Mouse (Mus musculus) neural tube, postnatal 0 days (tissue): ENCODE measurements around the gene Abcd2. TPM values are rescaled to one million over a fixed set of nuclear protein-coding genes. Genes with fewer than 3 reads are reported as not detected.

Experiments used
- polyA plus RNA-seq: library from polyadenylated mRNA; unstranded; fragments of >200 nt; fragmentation: Nextera tagmentation; extraction: Ambion mirVana; gene quantifications from 2 replicates; pipeline ENCODE4 v1.2.1, GENCODE M21; 2015

The Abcd2 gene
- polyA plus RNA-seq, result 8.0 and 9.3 TPM in 2 replicates

GRCm38 (mm10) chr15:91191412-91192222 lies at the start of gene Abcd2:
Gene Abcd2 (minus strand): TSS chr15:91191799.

GRCm38 (mm10) chr15:91199256-91199905 lies 7.8 kb upstream of the Abcd2 start, which contains the start of gene CN725425:
Gene CN725425 (plus strand): TSS chr15:91199494.

Other genes starting within 250 kb of the Abcd2 start
- 29.5 and 29.9 TPM in 2 replicates for gene Kif21a, start 141.9 kb downstream of the Abcd2 start, polyA plus RNA-seq
- 0.28 and 0.29 TPM in 2 replicates for gene CN725425, start 7.7 kb upstream of the Abcd2 start, polyA plus RNA-seq